Mouse (Mus musculus) ES-Bruce4 (cell line): ENCODE results near the gene G2e3.

Experiments used
- CTCF ChIP-seq: IDR thresholded peaks from one replicate; pipeline ENCODE4 v1.8.1; 2011; ENCODE audit warnings: low read depth, low read length
- EP300 ChIP-seq: IDR thresholded peaks from 2 replicates; pipeline ENCODE4 v1.6.1; 2011; ENCODE audit warnings: low read depth, low read length; ENCODE audit not compliant: insufficient read depth
- POLR2A ChIP-seq: IDR thresholded peaks from one replicate; pipeline ENCODE4 v1.8.1; 2011; ENCODE audit warnings: low read length; ENCODE audit not compliant: insufficient read depth

- TF ChIP-seq CTCF: no peak
- TF ChIP-seq EP300: 0 out of 2 replicates have a peak, but pooled peaks have one; percentile 14
- TF ChIP-seq POLR2A: no peak
These were observed 787 bp downstream of the G2e3 start for GRCm38 (mm10) chr12:51348698-51348998.
